Mouse (Mus musculus): ENCODE results near the gene Fgfr2. TPM values are rescaled to one million over a fixed set of nuclear protein-coding genes. Genes with fewer than 3 reads are reported as not detected.

The Fgfr2 gene
- polyA plus RNA-seq, 1 experiment: 1.7 TPM

GRCm38 (mm10) chr7:132074503-132074902, 1048.6 kb downstream of the Fgfr2 start:
- TF ChIP-seq MYOD1 (IDR thresholded peaks at IDR 0.05; ENCODE audit: control insufficient read depth, insufficient read length, low read depth) (no peak), FOSL1 (IDR thresholded peaks at IDR 0.05; ENCODE audit: insufficient read depth, low read length, poor library complexity, severe bottlenecking) (no peak), MAX (IDR thresholded peaks at IDR 0.05) (no peak), CTCF (IDR thresholded peaks at IDR 0.05; ENCODE audit: control insufficient read depth, insufficient read depth, insufficient read length) (no peak), USF1 (IDR thresholded peaks at IDR 0.05; ENCODE audit: low read depth) (no peak), CEBPB (IDR thresholded peaks at IDR 0.05; ENCODE audit: low read depth) (no peak), MYOG (IDR thresholded peaks at IDR 0.05; ENCODE audit: control insufficient read depth, extremely low read depth, insufficient read length) (no peak)
- Histone ChIP-seq H3K4me3 (ENCODE audit: insufficient read depth, poor library complexity, severe bottlenecking) (no peak overlapping the region), H3K79me2 (ENCODE audit: control insufficient read depth, insufficient read depth) (no peaks in the 10 kb centered on the region), H3ac (ENCODE audit: control insufficient read depth, insufficient read length, low read depth) (no peak overlapping the region), H3K36me3 (ENCODE audit: control insufficient read depth, insufficient read depth) (no peaks in the 10 kb centered on the region), H3K27me3 (ENCODE audit: control insufficient read depth, insufficient read depth, insufficient read length) (no peaks in the 10 kb centered on the region), H3K79me3 (ENCODE audit: low read depth) (no peaks in the 10 kb centered on the region)

GRCm38 (mm10) chr7:132070877-132071625, 1052.1 kb downstream of the Fgfr2 start:
- H3K4me3 ChIP-seq (ENCODE audit: insufficient read depth, poor library complexity, severe bottlenecking): no peak overlapping the region
- no peak for TF ChIP-seq USF1 (IDR thresholded peaks at IDR 0.05; ENCODE audit: low read depth)
- TF ChIP-seq CEBPB (IDR thresholded peaks at IDR 0.05; ENCODE audit: low read depth): no peak
- H3K36me3 ChIP-seq (ENCODE audit: control insufficient read depth, insufficient read depth): no peaks in the 10 kb centered on the region
- no peaks in the 10 kb centered on the region for H3K79me3 ChIP-seq (ENCODE audit: low read depth)
- no peaks in the 10 kb centered on the region for H3K27me3 ChIP-seq (ENCODE audit: control insufficient read depth, insufficient read depth, insufficient read length)
- no peaks in the 10 kb centered on the region for H3K79me2 ChIP-seq (ENCODE audit: control insufficient read depth, insufficient read depth)
- H3ac ChIP-seq (ENCODE audit: control insufficient read depth, insufficient read length, low read depth): no peak overlapping the region

GRCm38 (mm10) chr7:132067951-132068350, 1055.2 kb downstream of the Fgfr2 start:
- Histone ChIP-seq H3K79me3 (ENCODE audit: low read depth) (no peaks in the 10 kb centered on the region), H3K79me2 (ENCODE audit: control insufficient read depth, insufficient read depth) (no peaks in the 10 kb centered on the region), H3ac (ENCODE audit: control insufficient read depth, insufficient read length, low read depth) (no peak overlapping the region), H3K36me3 (ENCODE audit: control insufficient read depth, insufficient read depth) (no peaks in the 10 kb centered on the region), H3K4me3 (ENCODE audit: insufficient read depth, poor library complexity, severe bottlenecking) (no peak overlapping the region), H3K27me3 (ENCODE audit: control insufficient read depth, insufficient read depth, insufficient read length) (no peaks in the 10 kb centered on the region)
- TF ChIP-seq MAX (IDR thresholded peaks at IDR 0.05) (no peak), CTCF (IDR thresholded peaks at IDR 0.05; ENCODE audit: control insufficient read depth, insufficient read depth, insufficient read length) (no peak), FOSL1 (IDR thresholded peaks at IDR 0.05; ENCODE audit: insufficient read depth, low read length, poor library complexity, severe bottlenecking) (no peak), MYOD1 (IDR thresholded peaks at IDR 0.05; ENCODE audit: control insufficient read depth, insufficient read length, low read depth) (no peak), USF1 (IDR thresholded peaks at IDR 0.05; ENCODE audit: low read depth) (no peak), MYOG (IDR thresholded peaks at IDR 0.05; ENCODE audit: control insufficient read depth, extremely low read depth, insufficient read length) (no peak), CEBPB (IDR thresholded peaks at IDR 0.05; ENCODE audit: low read depth) (no peak)

- Histone ChIP-seq H3K79me2 (ENCODE audit: control insufficient read depth, insufficient read depth) (no peaks in the 10 kb centered on the region), H3K79me3 (ENCODE audit: low read depth) (no peaks in the 10 kb centered on the region), H3K27me3 (ENCODE audit: control insufficient read depth, insufficient read depth, insufficient read length) (no peaks in the 10 kb centered on the region), H3K4me3 (ENCODE audit: insufficient read depth, poor library complexity, severe bottlenecking) (no peak overlapping the region), H3ac (ENCODE audit: control insufficient read depth, insufficient read length, low read depth) (no peak overlapping the region), H3K36me3 (ENCODE audit: control insufficient read depth, insufficient read depth) (no peaks in the 10 kb centered on the region)
- no peak for TF ChIP-seq CTCF (IDR thresholded peaks at IDR 0.05; ENCODE audit: control insufficient read depth, insufficient read depth, insufficient read length)
- no peak for TF ChIP-seq FOSL1 (IDR thresholded peaks at IDR 0.05; ENCODE audit: insufficient read depth, low read length, poor library complexity, severe bottlenecking)
- no peak for TF ChIP-seq CEBPB (IDR thresholded peaks at IDR 0.05; ENCODE audit: low read depth)
- TF ChIP-seq MYOD1 (IDR thresholded peaks at IDR 0.05; ENCODE audit: control insufficient read depth, insufficient read length, low read depth): no peak
- TF ChIP-seq MYOG (IDR thresholded peaks at IDR 0.05; ENCODE audit: control insufficient read depth, extremely low read depth, insufficient read length): no peak
- TF ChIP-seq MAX (IDR thresholded peaks at IDR 0.05): no peak
- no peak for TF ChIP-seq USF1 (IDR thresholded peaks at IDR 0.05; ENCODE audit: low read depth)
Measured at GRCm38 (mm10) chr7:132067511-132067910, 1055.6 kb downstream of the Fgfr2 start.

GRCm38 (mm10) chr7:132060116-132060515, 1063.0 kb downstream of the Fgfr2 start:
- Histone ChIP-seq H3ac (ENCODE audit: control insufficient read depth, insufficient read length, low read depth) (no peak overlapping the region), H3K4me3 (ENCODE audit: insufficient read depth, poor library complexity, severe bottlenecking) (no peak overlapping the region), H3K79me3 (ENCODE audit: low read depth) (no peaks in the 10 kb centered on the region), H3K27me3 (ENCODE audit: control insufficient read depth, insufficient read depth, insufficient read length) (no peaks in the 10 kb centered on the region), H3K79me2 (ENCODE audit: control insufficient read depth, insufficient read depth) (no peaks in the 10 kb centered on the region), H3K36me3 (ENCODE audit: control insufficient read depth, insufficient read depth) (no peaks in the 10 kb centered on the region)
- TF ChIP-seq MYOG (IDR thresholded peaks at IDR 0.05; ENCODE audit: control insufficient read depth, extremely low read depth, insufficient read length): no peak
- TF ChIP-seq MYOD1 (IDR thresholded peaks at IDR 0.05; ENCODE audit: control insufficient read depth, insufficient read length, low read depth): no peak
- TF ChIP-seq USF1 (IDR thresholded peaks at IDR 0.05; ENCODE audit: low read depth): no peak
- no peak for TF ChIP-seq MAX (IDR thresholded peaks at IDR 0.05)
- no peak for TF ChIP-seq CTCF (IDR thresholded peaks at IDR 0.05; ENCODE audit: control insufficient read depth, insufficient read depth, insufficient read length)

- TF ChIP-seq FOSL1 (IDR thresholded peaks at IDR 0.05; ENCODE audit: insufficient read depth, low read length, poor library complexity, severe bottlenecking) (no peak), MYOG (IDR thresholded peaks at IDR 0.05; ENCODE audit: control insufficient read depth, extremely low read depth, insufficient read length) (no peak), MAX (IDR thresholded peaks at IDR 0.05) (no peak), MYOD1 (IDR thresholded peaks at IDR 0.05; ENCODE audit: control insufficient read depth, insufficient read length, low read depth) (no peak), CTCF (IDR thresholded peaks at IDR 0.05; ENCODE audit: control insufficient read depth, insufficient read depth, insufficient read length) (no peak), CEBPB (IDR thresholded peaks at IDR 0.05; ENCODE audit: low read depth) (no peak), USF1 (IDR thresholded peaks at IDR 0.05; ENCODE audit: low read depth) (no peak)
- peaks cover 5% of the 10 kb centered on the region for H3K27me3 ChIP-seq (ENCODE audit: control insufficient read depth, insufficient read depth, insufficient read length)
- no peak overlapping the region for H3ac ChIP-seq (ENCODE audit: control insufficient read depth, insufficient read length, low read depth)
- H3K79me2 ChIP-seq (ENCODE audit: control insufficient read depth, insufficient read depth): no peaks in the 10 kb centered on the region
- H3K4me3 ChIP-seq (ENCODE audit: insufficient read depth, poor library complexity, severe bottlenecking): no peak overlapping the region
- H3K36me3 ChIP-seq (ENCODE audit: control insufficient read depth, insufficient read depth): no peaks in the 10 kb centered on the region
- no peaks in the 10 kb centered on the region for H3K79me3 ChIP-seq (ENCODE audit: low read depth)
Measured at GRCm38 (mm10) chr7:132056565-132056964, 1066.6 kb downstream of the Fgfr2 start.
